Mouse (Mus musculus) MEL-GATA-1-ER (cell line): ENCODE data around the gene Gm17361.
"Not testable (repeated sequence)": the region's sequence is repeated elsewhere in the genome, so short reads cannot be mapped to it uniquely, and the experiment has no call there.

Experiments
- DNase-seq: peaks from one replicate; pipeline ENCODE4 v3.0.0-alpha.2; 2012; ENCODE audit warnings: low read depth; ENCODE audit errors: extremely low read depth

The Gm17361 gene

DNA sequence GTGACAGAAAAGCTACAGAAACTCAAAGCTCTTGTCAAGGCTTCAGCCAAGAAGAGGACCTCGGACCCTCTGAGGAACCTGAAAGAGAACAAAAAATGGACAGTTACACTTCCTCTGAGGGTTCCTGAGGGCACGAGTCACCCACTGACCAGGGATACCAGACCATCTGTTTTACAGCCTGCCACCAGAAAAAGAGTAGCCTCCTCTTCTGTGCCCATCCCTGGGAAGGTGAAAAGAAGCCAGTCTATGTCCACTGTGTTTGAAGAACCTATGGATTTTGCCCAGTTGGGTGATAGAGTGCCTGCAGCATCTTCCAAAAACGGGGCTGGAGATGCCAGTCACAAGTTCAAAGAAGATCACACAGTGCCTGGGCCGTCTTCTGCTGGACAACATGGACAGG, at the start of gene Gm17361:
Gene Gm17361 (plus strand): TSS at position 301 of the 400 bp plus-strand sequence.
- not testable (repeated sequence) for DNase-seq
